Mouse (Mus musculus): ENCODE results near the gene Vmn1r209. TPM values are rescaled to one million over a fixed set of nuclear protein-coding genes. Genes with fewer than 3 reads are reported as not detected.
"Not testable (repeated sequence)": the region's sequence is repeated elsewhere in the genome, so short reads cannot be mapped to it uniquely, and the experiment has no call there.

Vmn1r209 gene
- polyA plus RNA-seq, 1 experiment: not detected

GRCm38 (mm10) chr13:22777300-22777699 lies 32.2 kb downstream of the Vmn1r209 start, which contains the start of gene Vmn1r208:
Gene Vmn1r208 (minus strand): TSS chr13:22777400.
- not testable (repeated sequence) for DNase-seq; H3K27me3 ChIP-seq (ENCODE audit: control insufficient read depth, insufficient read depth, low read length); H3K27ac ChIP-seq (ENCODE audit: control insufficient read depth, insufficient read depth, low read length); H3K4me1 ChIP-seq (replicated peaks; ENCODE audit: control insufficient read depth, insufficient read depth, low read length); H3K36me3 ChIP-seq (ENCODE audit: control insufficient read depth, insufficient read depth, low read length); H3K4me3 ChIP-seq (ENCODE audit: control insufficient read depth, insufficient read depth, low read length)
- no CpG with 5 or more reads among the region's 7 CpGs for WGBS

GRCm38 (mm10) chr13:22771592-22771991 lies 37.9 kb downstream of the Vmn1r209 start:
- WGBS: 88% methylated on average over 1 of the region's 2 CpGs
- not testable (repeated sequence) for H3K27me3 ChIP-seq (ENCODE audit: control insufficient read depth, insufficient read depth, low read length); DNase-seq; H3K27ac ChIP-seq (ENCODE audit: control insufficient read depth, insufficient read depth, low read length); H3K36me3 ChIP-seq (ENCODE audit: control insufficient read depth, insufficient read depth, low read length); H3K4me1 ChIP-seq (replicated peaks; ENCODE audit: control insufficient read depth, insufficient read depth, low read length); H3K4me3 ChIP-seq (ENCODE audit: control insufficient read depth, insufficient read depth, low read length)

Other genes starting within 250 kb of the Vmn1r209 start
- not detected in 2 replicates for gene Vmn1r205, start 216.7 kb downstream of the Vmn1r209 start, polyA plus RNA-seq (2012; rRNA removed)
- not detected in 2 replicates for gene Vmn1r206, start 185.4 kb downstream of the Vmn1r209 start, polyA plus RNA-seq (2012; rRNA removed)
- not detected in 2 replicates for gene Vmn1r207-ps, start 80.1 kb downstream of the Vmn1r209 start, polyA plus RNA-seq (2012; rRNA removed)
- gene Vmn1r208, start 32.3 kb downstream of the Vmn1r209 start, polyA plus RNA-seq (2012; rRNA removed): not detected in 2 replicates
- not detected in 2 replicates for gene Vmn1r210, start 21.7 kb upstream of the Vmn1r209 start, polyA plus RNA-seq (2012; rRNA removed)
- gene Vmn1r211, start 47.9 kb upstream of the Vmn1r209 start, polyA plus RNA-seq (2012; rRNA removed): not detected in 2 replicates
- not detected in 2 replicates for gene Vmn1r212, start 74.5 kb upstream of the Vmn1r209 start, polyA plus RNA-seq (2012; rRNA removed)
- not detected in 2 replicates for gene Vmn1r213, start 198.0 kb upstream of the Vmn1r209 start, polyA plus RNA-seq (2012; rRNA removed)
- not detected in 2 replicates for gene Vmn1r214, start 220.7 kb upstream of the Vmn1r209 start, polyA plus RNA-seq (2012; rRNA removed)